Mouse (Mus musculus) granulocyte monocyte progenitor cell, adult 5-6 weeks (primary cell): ENCODE measurements around the gene Wdr60. TPM values are rescaled to one million over a fixed set of nuclear protein-coding genes. Genes with fewer than 3 reads are reported as not detected.

Experiments used
- ATAC-seq: replicated peaks from 2 replicates; pipeline ENCODE4 v1.8.0; 2016; ENCODE audit warnings: mild to moderate bottlenecking, moderate TSS enrichment, inconsistent platforms; ENCODE audit not compliant: poor library complexity, severe bottlenecking
- total RNA-seq, 2 experiments: library from RNA; stranded (forward) in 1 of 2; stranded (reverse) in 1 of 2; fragments of 200-712, 200-1000 nt in 1 of 2; fragments of >200 nt in 1 of 2; fragmentation: Nextera tagmentation in 1 of 2; gene quantifications; 2 replicates each; pipeline ENCODE4 v1.2.3; 2014 to 2017

The Wdr60 gene
- total RNA-seq, 2 experiments from 2014 or later: 5.0 to 5.8 TPM

DNA sequence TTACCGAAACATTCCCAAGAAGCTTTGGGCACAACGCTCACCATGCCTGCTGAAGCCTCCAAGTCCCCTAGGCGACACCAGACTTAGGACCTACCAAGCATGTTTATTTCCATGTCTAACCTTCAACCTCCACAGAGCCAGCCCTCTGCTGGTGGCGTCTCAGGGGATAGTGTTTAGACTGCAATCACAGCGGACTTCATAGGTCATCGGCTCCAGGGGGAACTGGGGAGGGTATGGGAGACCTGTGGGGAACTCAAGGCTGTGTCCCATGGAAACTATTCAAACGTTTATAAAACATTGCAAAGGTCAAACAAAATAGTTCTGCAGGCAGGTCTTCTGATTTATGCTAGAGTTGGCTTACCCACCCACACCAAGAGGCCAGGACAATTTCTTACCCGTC is 66.6 kb downstream of the Wdr60 start:
- ATAC-seq: no peak

DNA sequence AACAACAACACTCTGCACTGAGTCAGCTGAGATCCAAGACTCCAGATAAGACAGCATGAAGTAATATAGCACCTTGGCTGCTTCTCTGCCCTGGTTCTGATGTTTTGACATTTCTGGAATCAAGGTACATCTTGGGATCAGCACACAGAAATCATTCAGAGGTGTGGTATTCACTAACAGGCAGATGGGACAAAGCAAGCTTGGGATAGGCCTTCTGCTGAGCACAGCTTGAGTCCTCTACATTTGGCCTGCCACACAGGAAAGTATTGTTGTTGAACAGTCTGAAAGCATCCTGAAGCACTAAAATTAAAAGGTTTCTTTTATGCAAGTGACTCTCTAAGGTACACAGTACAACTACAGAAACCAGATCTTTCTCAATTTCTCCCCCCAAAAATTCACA is 68.2 kb downstream of the Wdr60 start:
- no peak for ATAC-seq

DNA sequence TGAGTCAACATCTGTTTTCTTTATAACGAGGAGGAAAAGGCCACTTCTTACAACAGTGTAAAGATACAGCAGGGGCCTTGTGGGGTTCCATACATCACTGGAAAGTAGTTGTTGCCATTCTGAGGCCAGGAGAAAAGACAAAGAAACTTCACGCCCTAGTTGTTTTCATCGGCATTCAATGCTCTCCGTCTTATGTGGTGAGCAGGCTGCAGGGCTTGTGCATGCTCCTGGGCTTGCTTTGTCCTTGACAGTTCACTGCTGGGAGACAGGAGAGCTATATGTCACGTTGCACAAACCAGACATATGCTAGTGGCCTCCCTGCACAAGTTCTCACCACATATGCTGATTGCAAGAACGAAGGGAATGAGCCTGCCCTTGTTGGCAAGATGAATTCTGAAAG is 68.9 kb downstream of the Wdr60 start:
- ATAC-seq: no peak

DNA sequence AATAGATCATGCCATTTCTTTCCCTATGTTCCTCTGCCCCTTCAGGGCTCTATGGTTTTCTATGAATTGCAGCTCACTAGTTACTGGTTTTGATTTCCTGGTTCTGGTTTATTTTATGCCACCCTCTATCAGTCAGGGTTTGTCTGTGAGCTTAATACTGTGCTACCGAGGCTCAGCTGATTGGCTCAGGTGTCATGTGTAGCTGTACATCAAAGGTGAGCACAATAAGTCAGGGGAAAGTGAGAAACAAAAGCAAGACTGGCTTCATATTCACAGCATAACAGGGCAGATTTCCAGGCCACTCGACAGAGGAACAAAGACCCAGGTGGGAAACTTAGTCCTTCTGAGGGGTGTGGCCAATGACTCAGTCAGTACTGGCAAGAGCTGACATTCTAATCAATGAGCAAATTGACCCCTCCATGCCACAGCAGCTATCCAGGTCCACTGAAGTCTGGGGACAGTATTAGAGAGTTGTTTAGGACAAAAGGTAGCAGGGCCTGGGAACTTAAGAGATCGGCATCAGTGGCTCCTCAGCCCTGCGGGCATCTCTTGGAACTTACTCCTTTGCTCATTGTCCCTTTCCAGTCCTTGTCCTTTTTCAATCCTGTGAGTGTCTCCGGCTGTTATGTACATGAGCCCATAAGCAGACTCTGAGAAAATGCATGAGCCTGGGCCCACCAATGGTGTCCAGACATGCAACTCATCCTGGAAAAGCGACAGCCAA is 79.4 kb downstream of the Wdr60 start:
- no peak for ATAC-seq

DNA sequence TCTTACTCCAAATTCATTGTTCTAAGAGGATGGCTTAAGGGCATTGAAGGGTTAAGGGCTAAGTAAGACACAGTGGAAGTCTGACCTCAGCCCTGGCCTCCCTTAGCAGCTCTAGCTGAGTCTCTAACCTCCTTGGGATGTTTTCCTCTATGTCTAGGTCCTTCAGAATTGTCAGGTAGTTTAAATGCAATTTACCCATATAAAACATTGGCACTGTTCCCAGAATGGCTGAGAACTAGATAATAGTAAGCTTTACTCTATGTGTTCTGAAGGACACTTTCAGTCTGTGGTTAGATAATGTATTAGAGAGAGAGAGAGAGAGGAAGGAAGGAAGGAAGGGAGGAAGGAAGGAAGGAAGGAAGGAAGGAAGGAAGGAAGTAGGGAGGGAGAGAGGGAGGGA is 80.4 kb downstream of the Wdr60 start:
- ATAC-seq: no peak

DNA sequence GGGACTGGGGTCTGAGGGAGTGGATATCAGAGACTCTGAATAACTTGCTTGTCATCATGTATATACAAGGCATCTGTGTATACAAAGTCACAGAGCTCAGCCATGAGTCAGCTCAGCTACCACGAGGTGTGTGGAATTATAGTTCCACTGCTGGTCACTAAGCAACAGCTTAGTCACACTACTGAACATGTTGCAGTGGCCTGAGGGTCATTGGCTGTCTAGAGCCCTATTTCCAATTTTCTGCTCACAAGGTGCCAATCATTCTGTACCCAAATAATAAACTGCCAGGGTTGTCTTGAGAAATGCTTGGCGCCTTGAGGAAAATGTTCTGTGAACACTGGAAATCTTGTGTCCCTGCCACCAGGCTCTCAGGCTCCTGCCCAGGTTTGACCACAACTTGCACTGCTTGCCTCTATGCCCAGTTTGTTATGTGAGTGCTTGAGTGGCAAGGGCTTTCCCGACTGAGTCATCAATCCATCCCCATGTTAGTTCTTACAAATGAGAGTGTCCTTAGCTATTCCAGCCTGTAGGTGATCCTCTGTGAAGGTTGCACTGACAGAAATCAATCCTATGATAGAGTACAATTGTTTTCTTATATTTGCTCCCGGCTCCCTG is 81.3 kb downstream of the Wdr60 start:
- ATAC-seq: no peak

DNA sequence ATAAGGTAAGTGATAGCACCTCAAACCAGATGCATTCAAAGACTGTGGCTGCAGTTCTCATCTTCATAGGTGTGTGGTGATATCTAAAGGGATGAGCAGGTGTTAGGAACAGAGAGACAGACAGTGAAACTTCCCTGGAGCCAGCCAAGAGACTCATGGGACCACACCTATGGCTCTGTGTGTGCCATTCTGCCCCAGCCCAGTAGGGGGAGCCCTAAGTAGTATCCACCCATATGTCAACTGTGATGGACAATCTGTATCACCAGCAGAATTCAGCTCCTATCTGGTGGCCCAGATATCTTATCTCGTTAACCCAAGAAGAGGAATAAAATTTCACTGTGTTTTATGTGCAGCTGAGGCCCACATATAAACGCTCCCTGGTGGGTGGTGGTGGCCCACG is 85.9 kb downstream of the Wdr60 start:
- ATAC-seq: peak; percentile 91

DNA sequence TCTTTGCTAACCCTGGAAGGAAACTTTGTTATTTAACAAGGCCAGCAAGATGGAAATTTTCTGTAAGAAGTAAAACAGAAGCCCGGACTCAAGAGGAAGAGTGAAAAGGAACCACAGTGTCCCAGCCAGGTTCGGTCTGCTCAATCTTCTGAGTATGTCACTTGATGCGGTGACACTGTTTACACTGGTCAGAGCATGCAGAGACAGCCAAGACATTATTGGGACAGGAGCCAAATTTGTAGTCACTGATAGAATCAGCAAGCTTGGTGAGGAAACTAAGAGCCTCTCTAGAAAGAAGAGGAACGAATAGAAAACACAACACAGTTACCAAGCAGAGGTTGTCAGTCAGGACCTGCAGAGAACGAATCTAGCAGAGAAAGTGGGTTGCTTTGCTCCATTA is 93.2 kb downstream of the Wdr60 start:
- peak; percentile 25; the same call in 1 of the 2 replicates for ATAC-seq

DNA sequence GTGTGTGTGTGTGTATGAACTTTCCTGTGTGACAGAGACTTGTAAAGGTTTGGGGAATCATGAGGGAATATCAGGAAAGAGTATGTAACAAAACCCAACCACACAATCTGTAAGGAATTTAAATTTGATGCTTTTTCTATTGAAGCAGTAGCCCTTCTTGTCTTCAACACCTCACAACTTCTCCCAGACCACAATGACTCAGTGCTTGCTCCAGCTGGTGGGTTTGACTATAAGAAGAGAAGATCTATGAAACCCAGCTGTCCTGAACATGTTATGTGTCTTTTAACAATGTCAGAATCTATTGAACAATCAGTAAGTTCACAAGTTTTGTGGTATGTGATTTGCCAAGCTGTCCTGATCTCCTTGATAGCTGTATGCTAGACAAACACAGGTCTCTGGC is 97.5 kb downstream of the Wdr60 start:
- ATAC-seq: no peak

DNA sequence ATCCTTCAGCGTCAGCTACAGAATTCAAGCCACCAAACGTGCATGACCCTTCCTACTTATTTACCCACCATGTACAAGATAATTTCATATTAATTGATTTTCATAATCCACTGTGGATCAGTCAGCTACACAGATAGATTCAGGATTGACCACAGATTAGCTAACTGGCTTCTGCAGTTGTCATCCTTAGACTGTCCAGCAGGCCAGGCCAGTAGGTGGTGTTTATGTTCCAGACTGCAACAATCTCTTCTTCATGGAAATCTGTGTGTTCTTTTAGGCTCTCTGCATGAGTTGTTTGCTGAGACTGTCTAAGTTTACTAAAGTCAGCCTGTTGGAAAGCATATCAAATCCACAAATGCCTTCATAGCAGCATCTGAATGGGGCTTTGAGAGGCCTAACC is 103.1 kb downstream of the Wdr60 start:
- ATAC-seq: no peak

DNA sequence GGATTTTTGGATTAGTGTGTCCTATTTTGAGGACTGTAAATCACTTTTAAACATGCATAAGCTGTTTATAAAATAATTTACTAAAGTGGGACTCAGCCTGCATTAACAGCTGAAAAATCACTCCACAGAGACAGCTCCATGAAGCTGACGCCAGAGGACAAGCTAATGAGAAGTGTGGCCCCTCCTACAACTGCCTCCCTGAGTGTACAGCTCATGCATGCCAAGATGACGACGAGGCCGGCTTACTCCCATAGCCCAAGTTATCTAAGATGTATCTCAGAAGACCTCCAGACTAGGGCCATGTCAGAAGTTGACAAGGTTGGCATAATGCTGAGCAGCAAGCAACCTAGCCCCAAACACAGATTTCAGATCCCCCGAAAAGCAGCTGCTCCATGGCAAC is 103.6 kb downstream of the Wdr60 start:
- ATAC-seq: no peak

DNA sequence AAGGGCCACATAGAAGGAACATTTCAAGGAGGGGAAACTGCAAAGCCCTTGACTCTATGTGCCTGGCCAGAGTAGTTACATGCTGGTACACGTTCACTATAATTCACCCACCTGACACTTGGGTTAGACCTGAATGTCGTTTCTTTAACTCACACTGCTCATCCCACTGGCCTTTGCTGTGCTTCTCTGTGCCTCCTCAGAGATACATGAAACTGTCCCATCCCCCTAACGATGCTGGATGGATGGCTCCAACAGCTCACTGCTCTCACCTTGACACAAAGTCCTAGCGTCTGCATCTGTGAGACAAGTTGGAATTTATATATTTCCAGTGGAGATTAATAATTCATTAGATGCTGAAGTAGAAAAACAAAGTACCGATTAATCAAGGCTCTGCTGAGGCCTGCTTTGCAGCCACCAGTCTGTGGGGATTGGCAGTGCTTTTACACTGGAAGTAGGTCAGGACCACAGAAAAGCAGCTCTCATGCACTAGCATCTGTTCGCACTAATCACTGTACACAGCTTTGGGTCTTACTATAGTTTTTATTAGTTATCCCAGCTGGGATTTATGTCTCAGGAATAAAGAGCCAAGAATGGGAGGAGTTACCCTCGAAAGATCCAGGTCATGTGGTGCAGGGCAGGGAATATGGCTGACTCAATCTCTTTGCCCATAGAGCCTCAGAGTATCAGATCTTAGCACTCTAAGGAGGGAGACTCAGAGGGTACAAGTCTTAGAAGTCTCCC is 105.9 kb downstream of the Wdr60 start:
- ATAC-seq: no peak

Other genes starting within 250 kb of the Wdr60 start
- 43.7 and 51.2 TPM in 2 replicates for gene Zfp386, start 215.3 kb downstream of the Wdr60 start, total RNA-seq (2014; fragmentation: Nextera tagmentation)
- gene Zfp386, start 215.3 kb downstream of the Wdr60 start, total RNA-seq (2017): 38.3 and 48.6 TPM in 2 replicates
- 1.1 and 3.3 TPM in 2 replicates for gene Vipr2, start 185.3 kb downstream of the Wdr60 start, total RNA-seq (2014; fragmentation: Nextera tagmentation)
- not detected in 2 replicates for gene Vipr2, start 185.3 kb downstream of the Wdr60 start, total RNA-seq (2017)
- not detected in 2 replicates for gene Gm11027, start 12.4 kb upstream of the Wdr60 start, total RNA-seq (2014; fragmentation: Nextera tagmentation)
- not detected in 2 replicates for gene Gm11027, start 12.4 kb upstream of the Wdr60 start, total RNA-seq (2017)
- gene Esyt2, start 18.2 kb upstream of the Wdr60 start, total RNA-seq (2014; fragmentation: Nextera tagmentation): 29.1 and 32.8 TPM in 2 replicates
- 32.0 and 41.6 TPM in 2 replicates for gene Esyt2, start 18.2 kb upstream of the Wdr60 start, total RNA-seq (2017)
- gene Ncapg2, start 142.4 kb upstream of the Wdr60 start, total RNA-seq (2014; fragmentation: Nextera tagmentation): 54.2 and 54.7 TPM in 2 replicates
- 113 and 123 TPM in 2 replicates for gene Ncapg2, start 142.4 kb upstream of the Wdr60 start, total RNA-seq (2017)
- gene Ptprn2, start 222.7 kb upstream of the Wdr60 start, total RNA-seq (2014; fragmentation: Nextera tagmentation): not detected in 2 replicates
- gene Ptprn2, start 222.7 kb upstream of the Wdr60 start, total RNA-seq (2017): not detected in 2 replicates